Mouse (Mus musculus) B cell, adult 62 days (primary cell): ENCODE data around the gene Cog4. TPM values are rescaled to one million over a fixed set of nuclear protein-coding genes. Genes with fewer than 3 reads are reported as not detected.

Source experiments
- total RNA-seq: library from RNA; stranded (reverse); gene quantifications from 4 replicates; pipeline ENCODE4 v1.2.4, GENCODE M21; 2023

The Cog4 gene
- 62.3 to 72.4 TPM (median 68.4 TPM) in 4 replicates for total RNA-seq

DNA sequence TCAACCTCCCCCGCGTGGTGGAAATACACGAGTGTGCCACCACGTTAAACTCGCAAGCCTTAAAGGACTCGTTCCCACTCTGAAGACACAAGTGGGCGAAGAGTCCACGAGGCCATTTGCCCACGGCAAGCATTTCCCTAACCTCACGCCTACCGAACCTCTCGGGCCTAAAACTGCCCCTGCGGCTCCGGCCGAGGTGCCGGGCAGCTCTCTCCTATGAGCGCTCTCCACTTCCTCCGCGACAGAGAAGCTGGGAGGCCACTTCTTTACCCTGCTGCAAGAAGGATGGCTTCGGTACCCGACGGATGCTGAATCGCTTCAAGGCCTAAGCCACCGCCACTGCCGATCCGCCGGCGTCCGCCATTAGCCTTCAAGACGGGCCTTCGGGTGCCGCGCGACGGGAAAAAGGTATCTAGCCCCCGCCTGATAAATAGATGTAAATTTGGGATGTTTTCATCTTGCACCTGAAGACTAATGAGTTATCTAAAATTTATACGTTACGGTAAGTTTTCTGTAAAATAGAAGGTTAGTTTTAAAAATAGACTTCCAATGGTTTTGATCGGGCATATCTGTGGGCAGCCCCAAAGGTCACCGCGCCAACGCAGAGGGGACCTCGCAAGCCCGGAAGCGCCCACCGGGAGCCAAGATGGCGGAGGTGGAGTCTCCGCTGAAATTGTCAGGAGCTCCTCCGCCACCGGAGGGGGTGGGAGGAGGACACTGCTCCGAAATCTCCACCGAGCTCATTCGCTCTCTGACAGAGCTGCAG is at the start of gene Cog4, which contains the start of gene Sf3b3:
Cog4 (plus strand) TSS at position 196 of the 766 bp plus-strand sequence.
Sf3b3 (minus strand) TSS at position 383 of the 766 bp plus-strand sequence.

DNA sequence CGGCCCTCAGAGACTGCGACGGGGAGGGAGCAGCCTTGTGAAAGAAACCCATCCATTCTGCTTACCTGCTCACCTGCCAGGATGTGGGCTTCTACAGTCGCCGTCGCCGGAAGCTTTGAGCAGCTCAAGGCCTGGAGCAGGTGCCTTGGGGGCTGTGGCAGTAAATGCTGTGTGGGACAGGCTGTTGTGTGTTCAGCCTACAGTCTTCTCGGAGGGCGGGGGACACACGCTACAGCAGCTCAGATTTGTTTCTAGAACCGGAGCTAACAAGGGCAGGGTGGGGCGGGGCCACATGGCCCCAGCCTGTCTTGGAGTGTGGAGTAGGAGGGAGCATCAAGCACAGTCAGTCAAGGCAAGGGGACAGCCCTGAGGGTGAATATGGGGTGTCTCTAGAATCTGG is 40.7 kb upstream of the Cog4 start, which contains the start of gene Il34:
Il34 (minus strand) TSS at position 256 of the 400 bp plus-strand sequence.

DNA sequence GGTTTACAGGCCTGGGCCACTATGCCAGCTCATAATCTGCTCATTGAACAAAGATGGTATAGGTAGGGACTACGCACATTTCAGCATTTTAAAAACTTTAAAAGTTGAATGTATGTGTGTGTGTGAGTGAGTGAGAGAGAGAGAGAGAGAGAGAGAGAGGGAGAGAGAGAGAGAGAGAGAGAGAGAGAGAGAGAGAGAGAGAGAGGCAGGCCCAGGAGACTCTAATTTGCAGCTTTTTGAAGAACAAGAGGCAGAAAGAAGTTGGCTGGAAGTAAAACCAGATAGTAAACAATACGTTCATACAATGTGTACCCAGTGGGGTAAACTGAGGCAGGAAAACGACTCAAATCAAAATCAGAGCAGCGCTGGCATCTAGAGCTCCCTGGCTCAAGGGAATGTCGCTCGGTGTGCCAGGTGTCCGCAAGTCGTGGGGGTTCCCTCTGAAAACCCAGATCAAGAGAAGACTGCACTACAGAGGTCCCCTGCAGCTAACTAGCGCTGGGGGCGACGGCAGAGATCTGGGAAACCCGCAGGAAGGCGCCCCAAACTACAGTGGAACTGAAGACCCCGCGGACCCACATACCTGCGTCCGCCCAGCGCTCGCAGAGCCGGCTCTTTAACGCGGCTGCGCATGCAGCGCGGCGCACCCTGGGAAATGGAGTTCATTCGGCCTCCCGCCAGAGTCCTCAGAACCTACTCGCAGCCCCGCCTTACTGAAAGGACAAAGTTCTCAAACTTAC is 55.6 kb downstream of the Cog4 start, which contains the start of gene Fuk:
Fuk (minus strand) TSS at position 650 of the 740 bp plus-strand sequence.

DNA sequence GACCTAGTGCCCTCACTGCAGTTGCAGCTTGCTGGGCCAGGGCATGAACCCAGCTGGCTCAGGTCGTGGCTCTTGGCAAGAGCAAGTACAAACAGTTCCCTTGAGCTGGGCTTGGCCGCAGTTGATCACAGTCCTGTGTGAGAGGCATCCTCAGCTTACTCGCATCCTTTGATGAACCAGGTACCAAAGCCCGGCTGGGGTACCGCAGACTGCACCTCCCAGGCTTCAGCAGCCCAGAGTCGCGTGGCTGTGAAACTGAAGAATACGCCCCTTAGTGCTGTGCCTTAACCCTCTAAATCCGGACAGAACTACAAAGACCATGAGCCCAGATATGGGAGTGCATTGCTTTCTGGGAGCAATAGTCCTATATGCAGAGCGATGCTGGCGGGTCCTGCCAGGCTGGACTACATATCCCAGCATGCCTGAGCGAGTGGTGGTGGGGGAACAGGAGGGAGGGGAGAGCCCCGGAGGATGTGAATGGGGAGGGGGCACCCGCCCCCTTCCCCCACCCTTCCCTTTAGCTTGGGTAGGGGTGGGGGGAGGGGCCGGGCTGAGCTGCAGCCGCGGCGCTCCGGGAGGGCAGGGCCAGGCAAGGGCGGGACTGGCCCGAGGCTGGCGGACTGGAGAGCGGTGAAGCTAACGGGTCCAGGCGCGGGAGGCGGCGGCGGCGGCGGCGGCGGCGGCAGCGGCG is 73.1 kb downstream of the Cog4 start, which contains the start of gene St3gal2:
St3gal2 (plus strand) TSS at position 582 of the 691 bp plus-strand sequence.

Other genes starting within 250 kb of the Cog4 start
- gene Vac14, start 228.0 kb upstream of the Cog4 start, total RNA-seq = 55.4 to 63.8 TPM (median 60.5 TPM) in 4 replicates
- 4.1 to 5.0 TPM (median 4.4 TPM) in 4 replicates for gene Mtss1l, start 125.1 kb upstream of the Cog4 start, total RNA-seq
- gene Il34, start 40.7 kb upstream of the Cog4 start, total RNA-seq = not detected in 4 replicates
- gene Sf3b3, start 187 bp downstream of the Cog4 start, total RNA-seq = 181 to 187 TPM (median 184 TPM) in 4 replicates
- 14.0 to 17.4 TPM (median 16.4 TPM) in 4 replicates for gene Fuk, start 55.9 kb downstream of the Cog4 start, total RNA-seq
- gene St3gal2, start 73.3 kb downstream of the Cog4 start, total RNA-seq = 23.6 to 29.5 TPM (median 27.0 TPM) in 4 replicates
- gene Ddx19a, start 151.2 kb downstream of the Cog4 start, total RNA-seq = 72.2 to 82.0 TPM (median 80.5 TPM) in 4 replicates
- gene Ddx19b, start 185.2 kb downstream of the Cog4 start, total RNA-seq = 17.9 to 19.5 TPM (median 19.2 TPM) in 4 replicates
- 41.5 to 51.6 TPM (median 44.6 TPM) in 4 replicates for gene Aars, start 186.5 kb downstream of the Cog4 start, total RNA-seq
- 8.2 to 10.0 TPM (median 8.9 TPM) in 4 replicates for gene Exosc6, start 209.7 kb downstream of the Cog4 start, total RNA-seq
- not detected in 4 replicates for gene Clec18a, start 245.8 kb downstream of the Cog4 start, total RNA-seq
- gene Pdpr, start 248.0 kb downstream of the Cog4 start, total RNA-seq = 21.2 to 25.3 TPM (median 22.4 TPM) in 4 replicates